ENCODE assay signal across 22 mouse cellular contexts in genomic region chr10:74086653-74087052, GRCm38 (mm10).
A peak's percentile ranks its signal among the peaks of the same experiment; 100 is the strongest.
DNase-seq lines count a peak whose midpoint lies in the region; ATAC-seq lines count a peak whose summit lies in the region.
"Had no signal": no experiment of that assay in that cellular context is flagged by ENCODE, and none has a peak within 500 bp of the region (broad histone marks: within the 10 kb centered on the region; RNA-seq: fewer than 3 reads in every experiment).

No protein-coding gene starts in this region.

- ATAC-seq in megakaryocyte progenitor cell, adult 5-6 weeks (replicated peaks; ENCODE audit: poor library complexity): no peak
- ATAC-seq: intestine, postnatal 0 days; midbrain, embryonic 16.5 days had no signal

- peak; percentile 16 for DNase-seq in layer of hippocampus, adult 11-12 months (ENCODE audit: low spot score)
- DNase-seq in layer of hippocampus, postnatal 25 days (ENCODE audit: extremely low spot score in 1 of 2, low spot score in 1 of 2): no peak
- DNase-seq in layer of hippocampus, adult 18-20 months (ENCODE audit: low spot score in 2 of 2): peak; percentile 13 to 65
- peak; percentile 40 for DNase-seq in layer of hippocampus, adult 9-11 months
- DNase-seq in adrenal gland, postnatal 25 days: no peak
- DNase-seq: adrenal gland, postnatal 36 days; B cell, adult 2 months; cerebellum, adult 11 months; cerebellum, adult 9-10 months; cerebellum, postnatal 36 days; heart, adult 2 months; kidney, adult 9 months; kidney, postnatal 14 days; liver; lung, adult 2 months; lung, postnatal 14 days; right cerebral cortex, postnatal 4 days; thymus, adult 2 months; thymus, postnatal 36 days had no signal

Comparison
In these comparisons a context has a peak if more than half of its experiments do, and no peak if none do; other contexts are left out.
1. DNase-seq: peak in layer of hippocampus, adult 11-12 months (single experiment), layer of hippocampus, adult 18-20 months (2 of 2) and layer of hippocampus, adult 9-11 months (single experiment); none in layer of hippocampus, postnatal 25 days (0 of 2) and adrenal gland, postnatal 25 days (single experiment).